15 mouse cellular contexts compared by ENCODE assay signal in the genomic region with DNA sequence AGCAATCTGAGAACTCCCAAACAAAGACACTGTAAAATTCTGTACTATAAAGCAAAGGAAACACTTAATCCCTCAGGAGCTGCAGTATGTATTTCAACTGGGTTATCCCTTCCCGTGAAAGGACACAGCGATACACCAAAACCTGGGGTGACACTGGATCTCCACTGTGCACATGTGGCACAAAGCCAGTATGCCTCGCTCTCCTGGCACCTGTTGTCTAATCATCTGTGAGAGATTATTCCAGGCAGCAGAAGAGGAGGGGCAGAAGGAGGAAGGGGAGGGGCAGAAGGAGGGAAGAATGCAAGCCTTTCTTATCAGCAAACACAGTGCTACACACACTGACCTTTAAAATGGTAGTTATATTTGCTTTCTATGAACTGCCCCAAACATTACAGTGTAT.
DNase-seq lines count a peak whose midpoint lies in the region; ATAC-seq and TF ChIP-seq lines count a peak whose summit lies in the region.
"Had no signal": no experiment of that assay in that cellular context is flagged by ENCODE, and none has a peak within 500 bp of the region (broad histone marks: within the 10 kb centered on the region; RNA-seq: fewer than 3 reads in every experiment).

No protein-coding gene starts in this region.

- no peak for TF ChIP-seq POLR2A in lung, adult 2 months (IDR thresholded peaks at IDR 0.05; ENCODE audit: borderline replicate concordance, extremely low read depth, low read depth, low read length)

- H3K4me2 ChIP-seq in heart, embryonic 11.5 days, result no peak overlapping the region
- H3K4me2 ChIP-seq in embryonic facial prominence, embryonic 14.5 days (ENCODE audit: low read depth, low read length), result no peak overlapping the region
- H3K4me2 ChIP-seq in liver, embryonic 11.5 days, result no peak overlapping the region
- no peak overlapping the region for H3K4me2 ChIP-seq in stomach, embryonic 14.5 days (replicated peaks; ENCODE audit: low read depth, low read length)
- H3K4me2 ChIP-seq in kidney, embryonic 16.5 days (replicated peaks; ENCODE audit: low read depth, low read length), result no peak overlapping the region
- H3K4me2 ChIP-seq: limb, embryonic 12.5 days had no signal

- no peak overlapping the region for H3K9ac ChIP-seq in heart, embryonic 11.5 days (ENCODE audit: low read depth, low read length)
- H3K9ac ChIP-seq in embryonic facial prominence, embryonic 14.5 days (ENCODE audit: low read depth, low read length), result no peak overlapping the region
- no peak overlapping the region for H3K9ac ChIP-seq in liver, embryonic 11.5 days (ENCODE audit: low read depth, low read length)
- H3K9ac ChIP-seq in stomach, embryonic 14.5 days (replicated peaks; ENCODE audit: low read depth, low read length), result no peak overlapping the region
- no peak overlapping the region for H3K9ac ChIP-seq in kidney, embryonic 16.5 days (replicated peaks; ENCODE audit: low read length)
- H3K9ac ChIP-seq: limb, embryonic 12.5 days had no signal

- no peak for TF ChIP-seq CTCF in lung, adult 2 months (IDR thresholded peaks at IDR 0.05; ENCODE audit: insufficient read depth, low read length)

- DNase-seq in heart, adult 11 months, result peak; percentile 87
- DNase-seq in embryonic facial prominence, embryonic 14.5 days (ENCODE audit: low spot score), result peak; percentile 75
- DNase-seq in liver, embryonic 11.5 days (ENCODE audit: low spot score), result peak; percentile 23
- DNase-seq in lung, adult 2 months, result no peak
- no peak for DNase-seq in layer of hippocampus, adult 18-20 months (ENCODE audit: low spot score in 2 of 2)
- DNase-seq: adrenal gland, postnatal 10 days; lung, postnatal 14 days had no signal

- H3K36me3 ChIP-seq in heart, embryonic 11.5 days (ENCODE audit: control insufficient read depth, insufficient read depth, low read length), result no peaks in the 10 kb centered on the region
- no peaks in the 10 kb centered on the region for H3K36me3 ChIP-seq in embryonic facial prominence, embryonic 14.5 days (ENCODE audit: control insufficient read depth, insufficient read depth, low read length)
- no peaks in the 10 kb centered on the region for H3K36me3 ChIP-seq in liver, embryonic 11.5 days (ENCODE audit: control insufficient read depth, insufficient read depth, low read length)
- no peaks in the 10 kb centered on the region for H3K36me3 ChIP-seq in stomach, embryonic 14.5 days (ENCODE audit: control insufficient read depth, insufficient read depth, low read length)
- no peaks in the 10 kb centered on the region for H3K36me3 ChIP-seq in kidney, embryonic 16.5 days (ENCODE audit: insufficient read depth, low read length)
- H3K36me3 ChIP-seq: heart, embryonic 10.5 days; limb, embryonic 12.5 days; midbrain, embryonic 10.5 days had no signal

- peaks cover 33% of the 10 kb centered on the region for H3K4me1 ChIP-seq in heart, embryonic 11.5 days (ENCODE audit: control insufficient read depth, insufficient read depth, low read length)
- peaks cover 13% of the 10 kb centered on the region for H3K4me1 ChIP-seq in embryonic facial prominence, embryonic 14.5 days (ENCODE audit: control insufficient read depth, insufficient read depth, low read length)
- H3K4me1 ChIP-seq in liver, embryonic 11.5 days (replicated peaks; ENCODE audit: control insufficient read depth, insufficient read depth, low read length), result peaks cover 24% of the 10 kb centered on the region
- H3K4me1 ChIP-seq in stomach, embryonic 14.5 days (ENCODE audit: control insufficient read depth, insufficient read depth, low read length), result peaks cover 22% of the 10 kb centered on the region
- H3K4me1 ChIP-seq in lung, adult 2 months (ENCODE audit: control insufficient read depth, insufficient read depth, low read length), result peaks cover 4% of the 10 kb centered on the region
- H3K4me1 ChIP-seq in kidney, embryonic 16.5 days (ENCODE audit: insufficient read depth, low read length), result peaks cover 33% of the 10 kb centered on the region

- no peak for ATAC-seq in heart, embryonic 11.5 days (replicated peaks; ENCODE audit: insufficient number of reproducible peaks, low FRiP score, low TSS enrichment)
- peak; percentile 92 for ATAC-seq in embryonic facial prominence, embryonic 14.5 days (ENCODE audit: low read depth)
- peak; percentile 81 for ATAC-seq in liver, embryonic 11.5 days (replicated peaks; ENCODE audit: low FRiP score)
- ATAC-seq in stomach, embryonic 14.5 days (ENCODE audit: insufficient number of reproducible peaks, insufficient read depth, low FRiP score, low read depth), result peak; percentile 67
- no peak for ATAC-seq in kidney, embryonic 16.5 days (ENCODE audit: low FRiP score, low TSS enrichment)
- ATAC-seq: hindbrain, embryonic 16.5 days had no signal

- no peak overlapping the region for H3K27ac ChIP-seq in heart, embryonic 11.5 days (ENCODE audit: low read depth, low read length)
- H3K27ac ChIP-seq in embryonic facial prominence, embryonic 14.5 days (replicated peaks; ENCODE audit: low read depth, low read length), result no peak overlapping the region
- no peak overlapping the region; the same call in 1 of the 2 replicates for H3K27ac ChIP-seq in liver, embryonic 11.5 days (ENCODE audit: low read depth, low read length)
- H3K27ac ChIP-seq in stomach, embryonic 14.5 days (ENCODE audit: low read length), result no peak overlapping the region
- no peak overlapping the region for H3K27ac ChIP-seq in kidney, embryonic 16.5 days (ENCODE audit: low read length)
- H3K27ac ChIP-seq: heart, embryonic 10.5 days; layer of hippocampus, adult 2 months; limb, embryonic 12.5 days; midbrain, embryonic 10.5 days had no signal

- H3K4me3 ChIP-seq in heart, embryonic 11.5 days (ENCODE audit: low read depth, low read length), result no peak overlapping the region
- no peak overlapping the region for H3K4me3 ChIP-seq in embryonic facial prominence, embryonic 14.5 days (ENCODE audit: low read depth, low read length)
- H3K4me3 ChIP-seq in liver, embryonic 11.5 days (ENCODE audit: low read depth, low read length), result no peak overlapping the region
- no peak overlapping the region for H3K4me3 ChIP-seq in stomach, embryonic 14.5 days (ENCODE audit: low read depth, low read length)
- no peak overlapping the region for H3K4me3 ChIP-seq in lung, adult 2 months (replicated peaks; ENCODE audit: extremely low read depth, low read depth, low read length)
- no peak overlapping the region for H3K4me3 ChIP-seq in kidney, embryonic 16.5 days (ENCODE audit: low read length)
- H3K4me3 ChIP-seq: heart, embryonic 10.5 days; layer of hippocampus, adult 2 months; limb, embryonic 12.5 days; midbrain, embryonic 10.5 days had no signal

- no peaks in the 10 kb centered on the region for H3K27me3 ChIP-seq in heart, embryonic 11.5 days (ENCODE audit: control insufficient read depth, insufficient read depth, low read length)
- no peaks in the 10 kb centered on the region for H3K27me3 ChIP-seq in embryonic facial prominence, embryonic 14.5 days (replicated peaks; ENCODE audit: control insufficient read depth, insufficient read depth, low read length)
- no peaks in the 10 kb centered on the region for H3K27me3 ChIP-seq in liver, embryonic 11.5 days (replicated peaks; ENCODE audit: control insufficient read depth, insufficient read depth, low read length)
- no peaks in the 10 kb centered on the region for H3K27me3 ChIP-seq in stomach, embryonic 14.5 days (ENCODE audit: control insufficient read depth, insufficient read depth, low read length)
- no peaks in the 10 kb centered on the region for H3K27me3 ChIP-seq in kidney, embryonic 16.5 days (ENCODE audit: insufficient read depth, low read length)
- H3K27me3 ChIP-seq: limb, embryonic 12.5 days had no signal

- 62% methylated on average over 3 of the region's 3 CpGs for WGBS in heart, embryonic 11.5 days (ENCODE audit: insufficient replicate concordance)
- 53% methylated on average over 3 of the region's 3 CpGs for WGBS in embryonic facial prominence, embryonic 14.5 days
- WGBS in liver, embryonic 11.5 days, result 76% methylated on average over 3 of the region's 3 CpGs
- 62% methylated on average over 3 of the region's 3 CpGs for WGBS in stomach, embryonic 14.5 days
- WGBS in lung, adult 2 months, result 68% methylated on average over 3 of the region's 3 CpGs
- WGBS in kidney, embryonic 16.5 days, result 54% methylated on average over 3 of the region's 3 CpGs

- H3K9me3 ChIP-seq in heart, embryonic 11.5 days (replicated peaks; ENCODE audit: control insufficient read depth, low read length), result no peaks in the 10 kb centered on the region
- H3K9me3 ChIP-seq in embryonic facial prominence, embryonic 14.5 days (ENCODE audit: control insufficient read depth, low read length), result no peaks in the 10 kb centered on the region
- no peaks in the 10 kb centered on the region for H3K9me3 ChIP-seq in liver, embryonic 11.5 days (ENCODE audit: control insufficient read depth, low read length)
- H3K9me3 ChIP-seq in stomach, embryonic 14.5 days (ENCODE audit: control insufficient read depth, low read depth, low read length), result no peaks in the 10 kb centered on the region
- H3K9me3 ChIP-seq in kidney, embryonic 16.5 days (ENCODE audit: low read length), result no peaks in the 10 kb centered on the region
- H3K9me3 ChIP-seq: heart, embryonic 10.5 days; limb, embryonic 12.5 days; midbrain, embryonic 10.5 days had no signal

Comparison
In these comparisons a context has a peak if more than half of its experiments do, and no peak if none do; other contexts are left out.
1. DNase-seq: peak in heart, adult 11 months (single experiment), embryonic facial prominence, embryonic 14.5 days (single experiment) and liver, embryonic 11.5 days (single experiment); none in lung, adult 2 months (single experiment) and layer of hippocampus, adult 18-20 months (0 of 2).
2. ATAC-seq: peak in embryonic facial prominence, embryonic 14.5 days (single experiment), liver, embryonic 11.5 days (single experiment) and stomach, embryonic 14.5 days (single experiment); none in heart, embryonic 11.5 days (single experiment) and kidney, embryonic 16.5 days (single experiment).